Mouse (Mus musculus) myocyte (in vitro differentiated cells): ENCODE results near the gene Scube3.

ENCODE experiments used
- CEBPB ChIP-seq: IDR thresholded peaks from 2 replicates; pipeline ENCODE4 v1.6.1; 2011; ENCODE audit warnings: mild to moderate bottlenecking, moderate library complexity; ENCODE audit not compliant: poor library complexity, insufficient read depth, severe bottlenecking
- E2F4 ChIP-seq: IDR thresholded peaks from one replicate; pipeline ENCODE4 v1.6.1; 2011; ENCODE audit warnings: mild to moderate bottlenecking, control low read depth, moderate library complexity; ENCODE audit not compliant: insufficient read depth
- MAX ChIP-seq: IDR thresholded peaks from one replicate; pipeline ENCODE4 v1.6.1; 2011; ENCODE audit warnings: low read depth, mild to moderate bottlenecking, control low read depth
- MYOG ChIP-seq, 3 experiments: IDR thresholded peaks; one replicate each; pipeline ENCODE4 v1.6.1; 2011; ENCODE audit warnings: control low read depth in 2 of 3, low read depth in 2 of 3, mild to moderate bottlenecking in 2 of 3; ENCODE audit not compliant: insufficient read length in 2 of 3, control insufficient read depth in 1 of 3, insufficient read depth in 1 of 3
- POLR2A ChIP-seq: IDR thresholded peaks from one replicate; pipeline ENCODE4 v1.6.1; 2011; ENCODE audit warnings: low read depth, mild to moderate bottlenecking, control low read depth, moderate library complexity; ENCODE audit not compliant: insufficient read length
- REST ChIP-seq: IDR thresholded peaks from one replicate; pipeline ENCODE4 v1.6.1; 2011; ENCODE audit warnings: mild to moderate bottlenecking, control low read depth, moderate library complexity; ENCODE audit not compliant: insufficient read depth, insufficient read length

DNA sequence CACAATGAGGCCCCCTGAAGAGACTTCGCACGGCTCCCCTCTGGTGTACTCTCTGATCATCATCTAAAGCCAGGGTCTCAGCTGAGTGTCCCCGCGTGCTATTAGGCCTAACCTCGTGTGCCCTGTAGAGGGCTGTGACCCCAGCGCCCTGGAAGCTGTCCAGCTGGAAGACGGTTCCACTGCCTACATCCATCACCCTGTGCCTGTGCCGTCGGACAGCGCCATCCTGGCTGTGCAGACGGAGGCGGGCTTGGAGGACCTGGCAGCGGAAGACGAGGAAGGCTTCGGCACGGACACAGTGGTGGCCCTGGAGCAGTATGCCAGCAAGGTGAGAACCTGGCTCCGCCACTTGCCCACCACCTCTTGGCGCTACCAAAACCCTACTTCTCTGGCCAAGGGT is 55.7 kb downstream of the Scube3 start:
- TF ChIP-seq CEBPB: no peak
- no peak for TF ChIP-seq POLR2A
- TF ChIP-seq MAX: no peak
- no peak for TF ChIP-seq E2F4
- TF ChIP-seq REST: no peak
- no peak for TF ChIP-seq MYOG (IDR thresholded peaks at IDR 0.05; ENCODE audit: control insufficient read depth in 1 of 3, insufficient read depth in 1 of 3, insufficient read length in 2 of 3, low read depth in 2 of 3)
